Mouse (Mus musculus): ENCODE results near the gene Efhd2. TPM values are rescaled to one million over a fixed set of nuclear protein-coding genes. Genes with fewer than 3 reads are reported as not detected.

Gene Efhd2
- polyA plus RNA-seq (2014; fragmentation: Nextera tagmentation; extraction: Ambion mirVana), result 56.5 and 64.6 TPM in 2 replicates

DNA sequence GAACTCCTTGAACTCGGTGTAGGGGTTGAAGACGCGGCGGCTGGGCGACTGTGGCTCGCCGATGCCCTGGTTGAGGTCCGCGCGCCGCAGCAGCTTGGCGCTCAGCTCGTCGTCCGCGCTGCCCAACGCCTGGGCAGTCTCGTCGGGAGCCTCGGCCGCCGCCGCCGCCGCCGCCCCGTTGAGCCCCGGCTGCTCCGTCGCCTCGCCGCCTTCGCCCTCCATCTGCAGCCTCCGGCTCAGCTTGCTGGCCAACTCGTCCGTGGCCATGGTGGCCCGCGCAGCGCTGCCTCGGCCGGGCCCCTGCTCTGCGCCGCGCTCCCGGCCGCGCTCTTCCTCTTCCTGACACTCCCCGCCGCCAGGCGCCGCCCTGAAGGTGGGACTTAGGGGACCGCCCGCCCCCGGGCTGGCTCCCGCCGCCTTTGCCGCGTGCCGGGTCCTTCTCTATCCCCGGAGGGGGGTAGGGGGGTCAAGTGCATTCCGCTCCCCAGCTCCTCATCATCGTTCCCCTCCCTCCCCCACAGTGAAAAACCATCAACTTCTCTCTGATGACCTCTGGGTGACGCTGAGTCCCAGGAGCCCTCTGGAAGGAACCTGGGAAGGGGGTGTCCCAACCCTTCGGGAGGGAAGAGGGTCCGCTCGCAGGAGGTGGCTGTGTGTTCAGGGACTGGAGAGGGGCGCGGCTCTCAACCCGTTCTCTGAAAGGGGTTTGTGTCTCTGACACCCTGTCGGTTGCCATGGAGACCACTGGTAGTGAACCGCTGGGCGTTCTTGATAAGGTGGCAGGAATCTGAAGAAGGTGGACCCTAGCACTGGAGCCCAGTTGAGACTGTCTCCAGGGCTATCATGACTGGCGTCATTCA lies at the start of gene Efhd2:
Gene Efhd2 (minus strand): TSS at position 320 of the 860 bp plus-strand sequence.
- DNase-seq, result peak; percentile 90
- Histone ChIP-seq H3K4me1 (ENCODE audit: insufficient read depth) (peaks cover 26% of the 10 kb centered on the region), H3K4me3 (ENCODE audit: low read depth, low read length) (peak within 1 kb of the TSS; percentile 82), H3K27me3 (ENCODE audit: insufficient read depth, low read length) (no peaks in the 10 kb centered on the region), H3K9ac (peak within 1 kb of the TSS; percentile 79), H3K9me3 (ENCODE audit: low read depth, low read length) (no peaks in the 10 kb centered on the region), H3K27ac (ENCODE audit: low read depth) (peak within 1 kb of the TSS; percentile 65), H3K36me3 (ENCODE audit: insufficient read depth) (peaks cover 8% of the 10 kb centered on the region), H3K4me2 (peak within 1 kb of the TSS; percentile 97)
- WGBS, result under 1% methylated on average over 72 of the region's 73 CpGs
- 0 out of 2 replicates have a peak, but pooled peaks have one; percentile 25 for TF ChIP-seq CTCF (IDR thresholded peaks at IDR 0.05; ENCODE audit: low read depth)
- peak; percentile 91 for ATAC-seq (ENCODE audit: insufficient read depth)

DNA sequence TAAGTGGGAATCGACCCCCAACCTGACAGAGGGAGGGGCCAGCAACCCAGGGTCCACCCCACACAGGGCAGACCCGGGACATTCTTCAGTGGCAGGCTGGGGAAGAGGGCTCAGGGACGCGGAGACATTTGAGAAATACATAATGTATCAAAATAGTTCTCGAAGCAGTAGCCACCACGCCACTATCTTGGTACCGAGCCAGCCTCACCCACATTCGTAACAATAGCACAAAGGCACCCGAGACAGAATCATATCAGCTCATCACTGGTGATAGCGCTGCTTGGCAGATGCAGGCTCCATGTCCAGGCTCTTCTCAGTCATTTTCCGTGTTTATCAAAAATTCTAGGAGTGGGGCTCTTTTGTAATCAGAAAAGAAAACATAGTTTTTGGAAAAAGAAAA lies 49.2 kb upstream of the Efhd2 start:
- ATAC-seq (ENCODE audit: insufficient read depth), result no peak
- H3K27ac ChIP-seq (ENCODE audit: low read depth), result no peak overlapping the region

DNA sequence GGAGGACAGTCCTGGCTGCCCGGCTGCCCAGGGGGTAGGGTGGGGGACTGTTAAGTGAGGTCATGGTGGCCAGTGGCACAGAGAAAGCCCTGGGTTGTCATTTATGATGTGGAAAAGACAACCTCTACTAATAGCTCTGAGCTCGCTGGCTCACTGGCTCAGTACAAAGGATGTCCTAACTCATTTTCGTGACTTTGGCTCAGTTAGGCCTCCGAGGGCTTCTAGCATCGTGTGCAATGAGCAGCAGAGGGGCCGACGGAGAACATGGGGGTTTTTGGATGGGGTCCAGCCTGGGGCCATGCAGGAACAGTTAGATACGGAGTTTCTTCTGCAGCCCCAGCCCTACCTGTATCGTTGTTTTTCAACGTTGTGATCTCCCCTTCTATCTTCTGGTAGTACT lies 45.7 kb upstream of the Efhd2 start:
- 81% methylated on average over 10 of the region's 10 CpGs for WGBS
- no peaks in the 10 kb centered on the region for H3K27me3 ChIP-seq (ENCODE audit: insufficient read depth, low read length)
- no peak for DNase-seq

More for the DNA sequence above, 49.2 kb upstream of the Efhd2 start:
- no peaks in the 10 kb centered on the region for H3K36me3 ChIP-seq (ENCODE audit: insufficient read depth)
- H3K4me3 ChIP-seq (ENCODE audit: low read depth, low read length), result no peak overlapping the region
- no peaks in the 10 kb centered on the region for H3K4me1 ChIP-seq (ENCODE audit: insufficient read depth)
- no peaks in the 10 kb centered on the region for H3K9me3 ChIP-seq (ENCODE audit: low read depth, low read length)
- no peak for TF ChIP-seq CTCF (IDR thresholded peaks at IDR 0.05; ENCODE audit: low read depth)
- 59% methylated on average over 11 of the region's 11 CpGs for WGBS
- no peaks in the 10 kb centered on the region for H3K27me3 ChIP-seq (ENCODE audit: insufficient read depth, low read length)
- no peak overlapping the region for H3K9ac ChIP-seq
- no peak overlapping the region for H3K4me2 ChIP-seq
- no peak for DNase-seq

DNA sequence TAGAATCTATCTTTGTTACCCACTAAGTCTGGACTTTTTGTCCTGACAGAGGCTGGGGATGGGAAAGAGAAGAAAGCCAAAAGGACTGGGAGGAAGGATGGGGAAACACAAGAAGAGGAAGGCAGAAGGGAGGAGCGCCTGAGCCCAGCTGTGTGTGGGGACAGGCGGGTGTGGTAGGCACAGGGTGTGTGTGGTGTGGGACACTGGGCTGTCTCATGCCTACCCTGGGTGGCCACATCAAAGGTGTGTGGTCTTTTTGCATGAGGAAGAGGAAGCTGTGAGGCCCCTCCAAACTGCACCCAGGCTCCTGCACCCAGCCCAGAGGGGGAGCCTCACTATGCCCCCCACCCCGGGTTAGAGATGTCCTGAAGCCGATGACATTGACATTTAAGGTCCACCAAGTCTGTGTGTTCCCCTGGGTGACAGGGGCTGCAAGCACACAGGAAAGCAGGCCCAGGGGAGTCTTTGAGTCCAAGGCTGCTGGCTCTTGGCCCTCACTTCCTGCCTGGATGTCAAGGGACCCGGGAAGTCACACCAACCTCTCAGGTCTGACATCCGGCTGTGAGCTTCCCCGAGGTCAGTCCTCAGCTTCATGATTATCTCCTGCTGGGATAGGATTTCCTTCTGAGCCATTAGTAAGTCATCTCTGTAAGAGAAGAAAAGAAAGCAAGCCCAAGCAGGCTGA lies 43.2 kb upstream of the Efhd2 start:
- TF ChIP-seq CTCF (IDR thresholded peaks at IDR 0.05; ENCODE audit: low read depth), result no peak
- no peak for DNase-seq
- no peaks in the 10 kb centered on the region for H3K27me3 ChIP-seq (ENCODE audit: insufficient read depth, low read length)
- H3K9me3 ChIP-seq (ENCODE audit: low read depth, low read length), result no peaks in the 10 kb centered on the region
- H3K4me2 ChIP-seq, result no peak overlapping the region
- H3K27ac ChIP-seq (ENCODE audit: low read depth), result no peak overlapping the region
- ATAC-seq (ENCODE audit: insufficient read depth), result no peak
- H3K4me1 ChIP-seq (ENCODE audit: insufficient read depth), result no peaks in the 10 kb centered on the region
- no peak overlapping the region for H3K4me3 ChIP-seq (ENCODE audit: low read depth, low read length)
- 57% methylated on average over 7 of the region's 7 CpGs for WGBS
- H3K9ac ChIP-seq, result no peak overlapping the region
- H3K36me3 ChIP-seq (ENCODE audit: insufficient read depth), result no peaks in the 10 kb centered on the region

More for the DNA sequence above, 45.7 kb upstream of the Efhd2 start:
- Histone ChIP-seq H3K9ac (no peak overlapping the region), H3K36me3 (ENCODE audit: insufficient read depth) (no peaks in the 10 kb centered on the region), H3K9me3 (ENCODE audit: low read depth, low read length) (no peaks in the 10 kb centered on the region), H3K4me1 (ENCODE audit: insufficient read depth) (no peaks in the 10 kb centered on the region), H3K4me3 (ENCODE audit: low read depth, low read length) (no peak overlapping the region), H3K4me2 (no peak overlapping the region), H3K27ac (ENCODE audit: low read depth) (no peak overlapping the region)
- no peak for TF ChIP-seq CTCF (IDR thresholded peaks at IDR 0.05; ENCODE audit: low read depth)
- no peak for ATAC-seq (ENCODE audit: insufficient read depth)

DNA sequence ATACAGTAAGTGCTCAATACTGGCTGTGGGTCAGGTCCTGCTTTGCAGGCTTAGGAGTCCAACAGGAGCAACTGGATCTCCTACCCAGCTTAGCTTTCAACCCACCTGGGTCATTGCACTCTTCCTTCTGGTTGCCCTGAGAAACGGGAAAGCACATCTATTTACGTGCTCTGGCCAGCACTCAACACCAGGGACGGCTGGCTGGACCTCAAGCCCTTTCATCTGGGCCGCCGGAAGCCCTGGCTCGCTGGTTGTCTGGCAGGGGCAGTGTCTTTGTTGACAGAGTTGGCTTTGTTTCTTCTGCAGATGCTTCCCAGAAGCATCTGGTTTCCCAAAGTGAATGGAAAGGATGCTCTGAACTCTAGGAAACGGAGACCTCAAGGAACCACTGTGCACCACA lies 39.3 kb upstream of the Efhd2 start:
- Histone ChIP-seq H3K9ac (no peak overlapping the region), H3K4me3 (ENCODE audit: low read depth, low read length) (no peak overlapping the region), H3K27ac (ENCODE audit: low read depth) (peak overlapping the region; percentile 20; the same call in 1 of the 2 replicates), H3K27me3 (ENCODE audit: insufficient read depth, low read length) (no peaks in the 10 kb centered on the region), H3K9me3 (ENCODE audit: low read depth, low read length) (no peaks in the 10 kb centered on the region), H3K4me2 (no peak overlapping the region), H3K36me3 (ENCODE audit: insufficient read depth) (no peaks in the 10 kb centered on the region), H3K4me1 (ENCODE audit: insufficient read depth) (no peaks in the 10 kb centered on the region)
- ATAC-seq (ENCODE audit: insufficient read depth), result peak; percentile 30; the same call in 1 of the 2 replicates
- 29% methylated on average over 7 of the region's 7 CpGs for WGBS
- no peak for TF ChIP-seq CTCF (IDR thresholded peaks at IDR 0.05; ENCODE audit: low read depth)
- peak; percentile 70 for DNase-seq

DNA sequence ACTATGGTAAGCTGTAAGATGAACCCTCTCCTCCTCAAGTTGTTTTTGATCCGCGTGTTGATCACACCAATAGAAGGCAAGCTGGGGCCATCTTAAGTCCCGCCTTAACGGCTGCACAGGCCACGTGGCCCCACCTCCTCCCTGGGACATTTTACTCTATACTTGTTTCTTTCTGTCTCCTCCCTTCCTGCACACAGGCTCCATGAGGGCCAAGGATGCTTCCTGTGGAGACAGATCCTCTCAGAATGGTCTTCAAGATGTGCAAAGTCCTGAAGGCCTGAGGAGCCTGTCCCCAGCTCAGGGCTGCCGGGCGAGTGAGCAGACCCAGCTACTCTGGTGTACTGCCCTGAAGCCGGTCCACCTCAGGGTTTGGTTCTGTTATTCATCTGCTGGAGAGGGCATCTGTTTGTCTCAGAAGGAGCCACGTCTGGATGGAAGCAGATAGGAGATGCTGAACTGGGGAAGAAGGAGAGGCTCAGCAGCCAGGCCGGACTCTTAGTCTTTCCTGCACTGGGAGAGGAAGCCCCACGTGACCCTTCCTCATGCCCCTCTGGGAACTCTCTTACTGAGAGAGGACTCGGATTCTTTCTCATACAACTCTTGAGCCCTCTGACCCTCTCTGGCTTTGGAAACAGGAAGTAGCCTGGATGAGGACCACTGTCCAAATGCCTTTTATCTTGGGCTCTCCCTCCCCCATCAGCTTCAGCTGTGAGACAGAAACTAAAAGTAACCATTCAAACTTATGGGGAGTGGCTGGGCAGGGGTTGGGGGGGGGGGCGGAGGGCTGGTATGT lies 38.7 kb upstream of the Efhd2 start:
- H3K9me3 ChIP-seq (ENCODE audit: low read depth, low read length), result no peaks in the 10 kb centered on the region
- 57% methylated on average over 13 of the region's 13 CpGs for WGBS
- ATAC-seq (ENCODE audit: insufficient read depth), result peak; percentile 65
- no peak overlapping the region for H3K9ac ChIP-seq
- no peak overlapping the region for H3K4me3 ChIP-seq (ENCODE audit: low read depth, low read length)
- no peak for TF ChIP-seq CTCF (IDR thresholded peaks at IDR 0.05; ENCODE audit: low read depth)
- H3K27me3 ChIP-seq (ENCODE audit: insufficient read depth, low read length), result no peaks in the 10 kb centered on the region
- H3K36me3 ChIP-seq (ENCODE audit: insufficient read depth), result no peaks in the 10 kb centered on the region
- H3K27ac ChIP-seq (ENCODE audit: low read depth), result peak overlapping the region; percentile 58; the same call in 1 of the 2 replicates
- DNase-seq, result peak; percentile 79
- H3K4me1 ChIP-seq (ENCODE audit: insufficient read depth), result no peaks in the 10 kb centered on the region
- H3K4me2 ChIP-seq, result no peak overlapping the region
